Mouse (Mus musculus) spleen, embryonic (tissue): Measurements from ENCODE around the gene Ebpl.

Source experiments
- CTCF ChIA-PET: fragments of 350-600 bp; sonication (Branson Sonifier 250); formaldehyde crosslinking; loops from one replicate; lab custom pipeline; 2022; lab: Charles Lee

Gene Ebpl

DNA sequence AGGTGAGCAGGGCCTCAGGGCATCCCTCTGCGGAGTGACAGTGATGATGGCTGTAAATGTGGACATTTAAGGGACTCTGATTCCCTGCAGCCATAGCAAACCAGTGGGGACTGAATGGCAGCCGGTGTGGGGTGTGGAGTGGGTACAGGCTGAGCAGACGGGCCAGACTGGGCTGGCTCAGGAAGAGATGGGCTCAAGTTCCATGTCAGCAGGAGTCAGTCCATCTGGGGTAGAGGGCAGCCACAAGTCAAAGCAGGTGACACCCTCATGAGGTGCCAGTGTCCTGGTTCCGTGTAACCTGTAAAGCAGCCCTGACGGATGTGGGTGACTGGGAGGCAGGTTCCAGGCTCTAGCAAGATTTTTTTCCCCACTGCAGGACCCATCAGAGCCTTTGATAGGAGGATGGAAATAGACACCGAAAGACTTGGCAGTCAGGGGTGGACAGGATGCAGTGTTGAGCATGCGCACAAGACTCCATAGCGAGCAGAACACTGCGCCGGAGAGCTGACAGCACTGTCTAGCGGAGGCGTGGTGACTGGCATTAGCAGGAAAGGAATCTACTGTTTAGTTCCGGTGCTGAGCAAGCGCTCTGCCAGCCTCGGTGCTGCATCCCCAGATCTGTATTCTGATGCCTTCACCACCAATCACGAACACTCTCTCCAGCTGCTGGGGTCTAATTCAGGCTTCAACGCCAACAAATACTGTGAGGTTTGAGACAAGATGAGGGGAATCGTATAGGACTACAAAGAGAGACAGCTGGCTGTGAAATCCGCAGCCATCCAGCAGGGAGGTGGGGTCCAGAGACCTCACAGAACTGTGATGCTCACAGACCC is 32.4 kb downstream of the Ebpl start:
- CTCF ChIA-PET = interaction anchor here (0.6 to 0.7 kb wide), 3 partner anchors 52 to 672 kb away, joined by 3 to 13 read pairs (median 7); no protein-coding TSS in a partner anchor

DNA sequence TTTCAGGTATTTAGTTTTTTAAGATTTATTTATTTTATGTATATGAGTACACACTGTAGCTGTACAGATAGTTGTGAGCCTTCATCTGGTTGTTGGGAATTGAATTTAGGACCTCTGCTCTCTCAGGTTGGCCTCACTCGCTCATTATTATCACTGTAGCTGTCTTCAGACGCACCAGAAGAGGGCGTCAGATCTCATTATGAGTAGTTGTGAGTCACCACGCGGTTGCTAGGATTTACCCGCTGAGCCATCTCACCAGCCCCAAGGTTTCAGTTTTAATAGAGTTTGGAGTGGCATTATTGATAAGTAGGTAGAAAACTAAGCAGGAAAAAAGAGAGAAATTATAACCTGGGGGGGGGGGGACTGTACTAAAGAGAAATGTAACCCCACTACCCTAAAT is 33.2 kb downstream of the Ebpl start:
- CTCF ChIA-PET = interaction anchor here (0.7 kb wide), 2 partner anchors 169 to 672 kb away, joined by 3 to 7 read pairs; no protein-coding TSS in a partner anchor

DNA sequence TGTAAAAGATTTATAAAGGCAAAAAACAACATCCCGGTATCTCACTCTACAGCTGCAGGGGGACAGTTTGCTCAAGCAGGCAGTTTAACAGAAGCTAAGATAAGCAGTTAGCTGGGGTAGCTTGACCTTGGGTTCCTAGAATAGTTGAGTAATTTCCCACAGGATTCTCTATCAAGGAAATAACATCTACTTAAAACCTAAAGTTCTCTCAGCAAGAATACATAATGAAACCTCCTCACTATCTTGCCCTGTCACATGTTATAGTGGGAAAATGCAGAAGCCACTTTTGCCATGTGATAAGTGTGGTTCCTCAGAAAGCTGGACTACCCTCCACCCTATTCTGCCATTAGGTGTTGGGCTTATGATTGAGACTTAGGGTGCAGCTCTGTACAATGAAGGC is 37.5 kb downstream of the Ebpl start:
- CTCF ChIA-PET = interaction anchor here (1.1 kb wide), 1 partner anchor 175 kb away, joined by 8 read pairs; no protein-coding TSS in a partner anchor

DNA sequence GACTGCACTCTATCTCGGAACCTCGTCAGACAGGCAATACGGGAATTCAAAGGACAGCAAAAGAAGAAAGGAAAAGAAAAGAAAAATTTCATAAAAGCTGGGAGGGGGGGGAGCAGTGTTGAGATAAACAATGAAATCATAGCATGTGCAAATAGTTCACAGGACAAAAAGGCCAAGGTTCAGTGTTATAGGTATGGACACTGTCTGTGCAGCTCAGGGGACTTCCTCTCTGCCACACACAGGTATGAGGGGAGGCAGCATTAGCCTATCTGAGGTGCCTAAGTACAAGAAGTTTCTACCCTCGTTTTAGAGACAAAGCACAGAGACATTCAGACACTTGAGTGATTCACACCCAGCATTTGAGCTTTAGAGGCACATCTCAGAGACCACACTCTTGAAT is 39.0 kb downstream of the Ebpl start:
- CTCF ChIA-PET = no interaction called here

DNA sequence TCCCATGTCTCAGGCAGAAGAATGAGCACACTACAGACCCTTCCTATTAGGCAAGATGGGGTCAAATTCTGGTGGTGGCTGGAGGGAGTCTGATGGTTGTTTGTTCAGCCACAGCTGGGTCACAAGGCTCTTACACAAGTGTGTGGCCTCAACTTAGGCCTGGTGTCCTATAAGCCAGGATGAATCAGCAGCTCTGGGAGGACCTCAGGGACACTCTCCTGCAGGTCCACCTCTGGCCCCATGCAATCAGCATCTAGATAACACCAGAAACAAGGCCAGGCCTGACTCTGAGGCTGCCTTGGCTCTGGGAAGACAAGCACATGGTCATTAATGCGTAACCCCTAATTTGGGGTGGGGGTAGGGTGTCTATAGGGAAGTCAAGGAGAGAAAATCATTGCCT is 39.5 kb downstream of the Ebpl start:
- CTCF ChIA-PET = no interaction called here

DNA sequence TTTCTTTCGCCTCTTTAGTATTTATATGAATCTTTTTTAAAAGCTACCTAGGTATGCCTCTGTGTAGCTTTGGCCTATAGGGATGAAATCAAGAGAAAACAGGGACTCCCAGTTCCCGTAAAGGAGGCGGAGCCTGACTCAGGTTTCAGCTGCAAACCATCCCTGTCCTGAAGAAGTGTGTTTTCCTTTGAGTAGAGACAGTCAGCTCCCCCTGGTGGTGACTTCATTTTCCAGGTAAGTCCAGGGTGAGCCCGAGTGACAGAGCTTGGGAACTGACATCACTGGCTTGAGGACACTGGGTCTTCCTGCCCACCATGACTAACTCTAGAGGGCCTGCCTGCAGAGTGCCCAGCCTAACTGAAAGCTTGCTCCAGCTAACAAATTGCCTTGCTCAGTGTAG is 43.4 kb downstream of the Ebpl start:
- CTCF ChIA-PET = interaction anchor here (0.7 kb wide), 1 partner anchor 426 kb away, joined by 3 read pairs; no protein-coding TSS in a partner anchor

DNA sequence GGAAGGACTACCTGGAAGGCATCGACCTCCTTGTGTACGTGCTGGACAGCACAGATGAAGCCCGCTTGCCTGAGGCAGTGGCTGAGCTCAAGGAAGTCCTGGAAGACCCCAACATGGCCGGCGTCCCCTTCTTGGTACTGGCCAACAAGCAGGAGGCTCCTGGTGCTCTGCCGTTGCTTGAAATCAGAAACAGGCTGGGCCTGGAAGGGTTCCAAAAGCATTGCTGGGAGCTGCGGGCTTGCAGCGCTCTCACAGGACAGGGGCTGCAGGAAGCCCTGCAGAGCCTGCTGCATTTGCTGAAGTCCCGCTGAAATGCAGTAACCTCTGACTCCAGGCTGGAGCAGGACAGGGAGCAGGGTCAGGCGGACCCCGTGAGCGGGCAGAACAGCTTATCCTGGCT is 49.3 kb downstream of the Ebpl start:
- CTCF ChIA-PET = no interaction called here

DNA sequence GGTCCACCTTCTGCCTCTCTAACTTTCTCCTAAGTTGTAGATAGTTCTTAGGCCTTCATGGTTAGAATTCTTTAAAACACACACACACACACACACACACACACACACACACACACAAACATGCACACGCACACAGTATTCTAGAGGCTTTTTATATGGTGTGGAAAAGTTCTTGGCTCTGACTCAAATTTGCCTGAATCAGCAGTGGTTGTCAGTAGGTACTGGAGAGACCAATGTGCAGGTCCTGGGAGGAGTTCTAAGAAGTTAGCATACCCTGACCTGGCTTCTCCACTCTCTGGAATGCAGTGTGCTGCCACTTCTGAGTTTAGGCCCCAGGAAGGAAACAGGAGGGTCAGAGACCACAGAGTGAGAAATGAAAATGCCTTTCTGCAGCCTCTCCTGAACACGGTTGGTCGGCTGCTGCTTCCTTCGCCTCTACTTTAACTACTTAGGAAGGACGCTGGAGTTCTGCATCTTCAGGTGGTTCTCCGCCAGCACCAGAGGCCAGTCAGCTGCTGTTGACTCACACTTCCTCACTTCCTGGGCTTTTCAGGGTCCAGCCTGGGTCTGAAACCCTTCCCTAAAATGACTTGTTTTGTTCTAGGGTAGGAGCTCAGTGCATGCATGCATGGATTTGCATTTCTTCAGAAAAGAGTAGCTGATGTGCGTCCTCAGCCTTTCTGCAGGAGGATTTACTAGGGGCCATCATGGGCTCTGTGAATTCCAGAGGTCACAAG is 50.0 kb downstream of the Ebpl start:
- CTCF ChIA-PET = no interaction called here

DNA sequence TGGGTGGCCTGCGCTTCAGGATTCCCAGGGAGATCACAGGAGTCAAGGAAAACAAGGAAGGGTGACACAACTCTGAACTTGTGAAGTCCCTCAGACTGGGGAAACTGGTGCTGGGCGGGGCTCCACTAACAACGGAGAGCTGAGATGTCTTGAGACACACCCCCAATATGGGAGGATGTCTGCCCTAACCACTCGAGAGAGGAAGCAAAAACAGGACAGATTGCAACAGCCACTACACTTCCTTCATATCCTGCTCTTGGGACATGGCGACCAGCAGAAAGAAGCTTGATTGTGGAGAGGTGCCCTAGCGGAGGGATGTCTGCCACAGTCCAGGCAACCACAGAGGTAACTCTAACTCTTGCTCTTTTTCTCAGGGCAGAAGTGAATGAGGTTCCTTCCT is 50.6 kb downstream of the Ebpl start, which contains the start of gene Arl11:
Gene Arl11 (plus strand): TSS at position 161 of the 400 bp plus-strand sequence.
- CTCF ChIA-PET = no interaction called here

DNA sequence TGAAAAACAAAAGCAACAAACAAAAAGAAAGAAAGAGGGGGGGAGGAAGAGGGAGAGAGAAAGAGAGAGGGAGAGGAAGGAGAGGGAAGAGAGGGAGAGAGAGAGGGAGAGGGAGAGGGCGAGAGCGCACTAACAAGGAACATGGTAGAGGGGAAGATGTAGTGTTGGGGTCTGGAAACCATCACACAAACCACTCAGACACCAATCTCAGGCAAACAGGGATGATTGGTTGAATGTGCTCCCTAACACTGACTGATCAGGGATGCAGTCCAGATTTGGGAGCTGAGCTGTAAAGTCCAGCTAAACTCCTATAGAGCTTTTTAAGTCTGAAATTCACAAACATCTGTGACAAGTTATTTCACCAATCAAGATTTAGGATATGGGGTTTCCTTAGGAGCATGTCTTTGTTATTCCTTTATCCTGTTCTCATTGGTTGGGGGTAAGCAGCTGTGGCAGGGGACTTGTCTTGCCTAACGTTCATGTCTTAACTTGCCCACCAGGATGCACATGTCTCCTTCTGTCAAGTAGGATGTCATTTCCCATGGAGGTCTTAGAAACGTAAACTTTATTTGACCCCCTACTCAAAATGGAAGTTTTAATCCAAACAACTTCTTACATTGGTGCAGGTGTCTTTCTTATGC is 56.1 kb downstream of the Ebpl start:
- CTCF ChIA-PET = no interaction called here

DNA sequence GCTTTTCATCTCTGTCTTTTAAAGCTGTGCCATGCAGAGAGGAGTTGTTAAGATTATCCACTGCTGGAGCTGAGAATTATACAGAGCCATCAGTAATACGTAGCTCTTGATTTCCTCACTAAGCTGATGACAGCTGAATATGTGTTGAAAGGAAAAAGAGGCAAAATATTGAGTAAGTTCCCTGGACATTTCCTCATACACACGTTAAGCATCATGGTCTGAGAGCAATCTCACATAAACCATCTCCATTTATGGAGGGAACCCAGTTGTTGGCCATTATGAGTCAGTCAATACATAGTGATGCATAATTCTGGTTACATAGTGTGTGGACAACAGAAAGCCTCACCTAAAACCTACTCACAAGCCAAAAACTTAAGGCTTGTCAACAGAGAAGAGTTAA is 57.8 kb downstream of the Ebpl start:
- CTCF ChIA-PET = no interaction called here

DNA sequence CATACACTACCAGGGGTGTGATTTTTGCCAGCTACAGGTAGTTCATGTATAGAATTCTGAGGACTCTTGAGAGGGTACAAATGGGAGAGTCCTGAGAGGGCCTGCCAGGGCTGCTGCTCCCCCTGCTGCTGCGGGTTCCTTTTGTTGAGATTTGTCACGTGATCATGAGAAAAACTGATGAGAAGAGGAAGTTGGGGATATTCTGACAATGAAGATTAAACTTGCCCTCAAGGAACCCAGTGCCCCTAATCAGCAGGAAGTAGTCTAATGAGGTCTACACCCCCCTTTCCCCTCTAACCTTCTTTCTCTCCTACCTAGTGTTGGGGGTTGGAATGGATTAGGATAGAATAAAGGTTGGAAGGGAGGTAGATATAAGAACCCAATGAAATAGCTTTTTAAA is 58.9 kb downstream of the Ebpl start:
- CTCF ChIA-PET = no interaction called here

DNA sequence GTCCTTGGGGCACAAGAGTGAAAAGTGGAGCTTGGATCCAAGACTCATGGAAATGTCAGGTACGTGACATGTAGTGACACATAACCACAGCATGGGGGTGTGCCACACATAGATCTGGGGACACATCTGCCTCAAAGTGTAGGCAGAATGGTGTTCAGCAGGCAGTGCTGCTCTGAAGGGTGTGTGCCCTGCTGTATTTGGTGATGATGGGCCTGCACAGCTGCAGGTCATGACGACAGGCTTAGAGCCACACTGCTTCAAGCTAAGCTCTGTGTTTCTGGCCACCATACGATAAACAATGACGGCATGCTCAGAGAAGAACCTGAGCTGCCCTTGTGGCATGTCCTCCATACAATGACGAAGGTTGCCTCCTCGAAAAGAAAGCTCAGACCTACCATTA is 60.4 kb downstream of the Ebpl start:
- CTCF ChIA-PET = no interaction called here

DNA sequence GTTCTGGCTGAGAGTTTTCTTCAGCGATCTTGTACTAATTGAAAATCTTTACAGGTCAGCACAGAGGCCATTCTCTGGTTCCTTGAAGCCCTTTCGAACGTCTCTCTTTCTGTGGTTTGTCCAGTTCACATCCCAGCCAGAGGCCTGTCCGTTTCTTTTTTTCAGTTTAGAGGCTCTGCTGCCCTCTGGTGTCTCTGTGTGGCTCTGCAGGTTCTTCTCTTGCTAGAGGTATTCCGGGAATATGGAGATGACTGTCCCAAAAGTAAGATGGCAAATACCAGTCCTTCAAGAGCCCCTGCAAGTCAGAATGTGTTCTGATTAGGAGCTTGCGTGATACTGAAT is 65.5 kb downstream of the Ebpl start:
- CTCF ChIA-PET = interaction anchor here (0.5 kb wide), 1 partner anchor 1089 kb away, joined by 6 read pairs; no protein-coding TSS in a partner anchor

DNA sequence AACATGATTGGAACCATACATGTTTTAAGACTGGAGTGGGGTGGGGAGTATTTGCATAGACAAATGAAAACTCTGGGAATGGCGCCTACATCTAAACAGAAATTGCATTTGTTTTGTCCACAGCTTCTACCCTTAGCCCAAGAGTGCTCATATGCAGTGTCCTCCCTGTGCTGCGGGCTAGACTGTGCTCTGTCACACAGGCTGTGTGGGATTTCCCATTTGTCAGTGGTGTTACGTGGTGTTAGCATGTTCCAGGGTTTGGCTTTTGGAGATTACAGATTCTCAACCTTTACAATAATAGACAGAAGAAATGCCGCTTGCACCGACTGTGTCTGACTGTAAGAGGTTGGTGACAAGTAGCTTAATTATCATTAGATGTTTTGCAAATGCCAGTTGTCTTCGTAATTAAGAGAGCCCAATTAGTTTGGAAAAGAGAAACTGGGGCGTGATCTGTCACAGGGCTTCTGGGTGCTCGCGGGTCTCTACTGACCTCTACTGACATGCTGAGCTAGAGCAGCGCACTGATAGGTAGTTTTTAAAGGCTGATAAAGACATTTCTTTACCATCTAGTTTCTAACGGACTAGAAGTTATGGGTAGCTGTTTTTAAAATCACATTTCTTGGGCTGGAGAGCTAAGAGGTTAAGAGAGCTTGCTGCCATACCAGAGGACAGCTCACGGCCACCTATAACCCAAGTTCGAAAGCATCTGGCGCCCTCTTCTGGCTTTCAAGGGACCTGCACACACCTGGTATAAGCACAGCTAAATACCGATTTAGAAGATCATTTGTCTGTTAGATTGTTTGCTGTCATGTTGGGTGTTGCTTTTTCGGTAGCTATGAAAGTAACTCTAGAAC is 66.1 kb downstream of the Ebpl start:
- CTCF ChIA-PET = interaction anchor here (0.5 kb wide), 1 partner anchor 1089 kb away, joined by 6 read pairs; no protein-coding TSS in a partner anchor

DNA sequence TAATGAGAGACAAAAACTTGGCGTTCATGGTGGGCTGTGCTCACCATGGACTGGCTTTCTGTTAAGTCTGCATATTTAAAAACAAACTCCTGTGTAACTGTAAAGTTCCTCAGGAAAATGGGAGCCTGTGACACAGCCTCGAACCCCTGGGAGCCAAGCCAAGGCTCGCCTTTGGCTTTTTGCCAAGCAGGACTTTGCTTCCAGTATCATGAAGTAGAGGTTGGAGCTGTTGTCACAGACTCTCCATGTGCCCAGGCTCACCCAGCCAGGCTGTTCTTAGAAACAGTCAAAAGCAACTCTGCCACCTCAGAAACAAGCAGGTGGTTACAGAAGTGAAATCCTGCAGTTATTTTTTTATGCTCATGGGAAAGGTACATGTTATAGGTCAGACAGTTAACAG is 69.6 kb downstream of the Ebpl start:
- CTCF ChIA-PET = no interaction called here

DNA sequence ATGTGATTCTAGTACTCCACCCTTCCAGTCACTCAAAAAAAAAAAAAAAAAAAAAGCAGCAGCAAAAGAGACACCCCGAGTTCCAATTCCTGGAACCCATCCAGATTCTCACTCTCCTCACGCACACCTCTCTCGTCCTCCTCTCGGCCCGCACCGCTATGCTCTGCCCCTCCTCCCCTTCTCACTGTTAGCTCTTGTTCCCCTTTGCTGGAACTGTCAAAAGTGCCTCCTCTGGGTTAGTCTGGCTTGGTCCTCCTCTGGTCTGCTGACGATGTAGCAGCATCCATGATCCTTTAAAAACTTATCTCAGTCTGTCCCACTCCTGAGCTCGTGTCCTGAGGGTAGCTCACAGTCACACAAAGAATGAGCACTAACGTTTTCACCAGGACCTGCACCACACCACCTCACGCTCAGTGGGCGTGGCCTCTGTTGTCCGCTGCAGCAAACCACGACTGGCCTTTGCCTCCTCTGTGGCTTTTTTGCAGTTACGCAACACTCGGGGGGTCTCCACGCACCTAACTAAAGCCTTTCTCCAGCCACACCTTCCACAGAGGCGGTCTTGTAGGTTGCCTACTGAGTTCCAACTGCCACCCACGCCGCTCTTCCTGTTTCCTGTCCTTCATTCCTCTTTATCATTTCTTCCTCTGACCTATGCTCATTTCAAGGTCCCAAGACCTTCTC is 71.5 kb downstream of the Ebpl start:
- CTCF ChIA-PET = interaction anchor here (0.7 kb wide), 1 partner anchor 485 kb away, joined by 12 read pairs; no protein-coding TSS in a partner anchor
